Mouse (Mus musculus) lung, embryonic 14.5 days (tissue): Measurements from ENCODE around the gene Srpx. TPM values are rescaled to one million over a fixed set of nuclear protein-coding genes. Genes with fewer than 3 reads are reported as not detected.

Experiments
- ATAC-seq: fragments of 200-750 bp; cut with Nextera tagmentation; 2 replicates; pipeline ENCODE4 v1.8.0; 2017; ENCODE audit warnings: mild to moderate bottlenecking, moderate TSS enrichment, moderate library complexity; ENCODE audit not compliant: insufficient read depth
- DNase-seq: peaks from one replicate; pipeline ENCODE4 v3.0.0-alpha.2; 2015
- H3K27ac ChIP-seq: fragments of 300-500 bp; sonication (generic); 2 replicates; pipeline ENCODE4 v1.5.1; 2014; ENCODE audit warnings: low read depth, mild to moderate bottlenecking, moderate library complexity
- H3K27me3 ChIP-seq: fragments of 300-500 bp; sonication (generic); 2 replicates; pipeline ENCODE4 v1.6.1; 2014; ENCODE audit warnings: low read length, control low read depth; ENCODE audit not compliant: insufficient read depth
- H3K36me3 ChIP-seq: fragments of 300-500 bp; sonication (generic); 2 replicates; pipeline ENCODE4 v1.6.1; 2014; ENCODE audit warnings: control low read depth; ENCODE audit not compliant: insufficient read depth
- H3K4me1 ChIP-seq: fragments of 300-500 bp; sonication (generic); 2 replicates; pipeline ENCODE4 v1.6.1; 2014; ENCODE audit warnings: antibody characterized with exemption, control low read depth; ENCODE audit not compliant: insufficient read depth
- H3K4me2 ChIP-seq: fragments of 300-500 bp; sonication (generic); 2 replicates; pipeline ENCODE4 v1.6.1; 2014; ENCODE audit warnings: mild to moderate bottlenecking
- H3K4me3 ChIP-seq: fragments of 300-500 bp; sonication (generic); 2 replicates; pipeline ENCODE4 v1.5.1; 2014; ENCODE audit warnings: low read depth, low read length
- H3K9ac ChIP-seq: fragments of 300-500 bp; sonication (generic); 2 replicates; pipeline ENCODE4 v1.6.1; 2014
- H3K9me3 ChIP-seq: fragments of 300-500 bp; sonication (generic); 2 replicates; pipeline ENCODE4 v1.6.1; 2016; ENCODE audit warnings: low read depth, low read length, control low read depth
- CTCF ChIP-seq: IDR thresholded peaks from 2 replicates; pipeline ENCODE4 v1.5.1; 2016; ENCODE audit warnings: antibody characterized with exemption, low read depth
- WGBS: fragments of 180-500 bp; shearing (Covaris S2); extraction: QIAGEN DNeasy Blood & Tissue Kit; methylation state at CpG from one replicate; pipeline ENCODE4 v1.1.7; 2014; 5-methylcytosine and 5-hydroxymethylcytosine counted together
- polyA plus RNA-seq: library from polyadenylated mRNA; unstranded; fragments of >200 nt; fragmentation: Nextera tagmentation; extraction: Ambion mirVana; gene quantifications from 2 replicates; pipeline ENCODE4 v1.2.1, GENCODE M21; 2014

Gene Srpx
- polyA plus RNA-seq, 1 experiment from 2014 or later = 17.4 TPM

DNA sequence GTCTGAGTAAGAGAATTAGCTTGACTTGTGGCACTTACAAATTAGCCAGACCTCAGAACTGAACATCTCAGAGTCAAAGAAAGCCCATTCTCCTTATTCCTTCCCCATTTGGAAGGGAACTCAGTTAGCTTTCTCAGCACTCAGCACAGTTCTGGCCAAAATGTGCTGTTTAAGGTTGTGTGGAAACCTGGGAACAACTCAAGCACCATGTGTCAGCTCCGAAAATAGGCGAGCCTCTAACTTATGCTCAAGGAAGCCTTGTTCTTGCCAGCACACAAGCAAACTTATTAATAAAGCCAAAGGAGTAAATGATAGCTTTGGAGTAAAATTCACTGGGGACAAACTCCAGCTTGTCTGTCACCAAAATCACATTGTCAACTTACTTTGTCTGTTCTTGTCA is 54.1 kb downstream of the Srpx start:
- H3K9me3 ChIP-seq = no peaks in the 10 kb centered on the region
- no peak for DNase-seq
- WGBS = 81% methylated on average over 2 of the region's 2 CpGs
- H3K36me3 ChIP-seq = no peaks in the 10 kb centered on the region
- no peak overlapping the region for H3K9ac ChIP-seq
- no peak overlapping the region for H3K4me3 ChIP-seq
- no peak overlapping the region for H3K27ac ChIP-seq
- no peaks in the 10 kb centered on the region for H3K4me1 ChIP-seq
- ATAC-seq = no peak
- H3K27me3 ChIP-seq = no peaks in the 10 kb centered on the region
- no peak for TF ChIP-seq CTCF
- H3K4me2 ChIP-seq = no peak overlapping the region

GRCm38 (mm10) chrX:10062201-10062600 is 55.3 kb downstream of the Srpx start:
- no peaks in the 10 kb centered on the region for H3K36me3 ChIP-seq
- ATAC-seq (no peak), DNase-seq (no peak)
- no peak overlapping the region for H3K4me3 ChIP-seq
- no peak overlapping the region for H3K9ac ChIP-seq
- H3K4me1 ChIP-seq = no peaks in the 10 kb centered on the region
- H3K9me3 ChIP-seq = no peaks in the 10 kb centered on the region
- H3K27me3 ChIP-seq = no peaks in the 10 kb centered on the region
- no peak overlapping the region for H3K27ac ChIP-seq
- TF ChIP-seq CTCF = no peak
- no peak overlapping the region for H3K4me2 ChIP-seq
- WGBS = 81% methylated on average over 4 of the region's 4 CpGs

DNA sequence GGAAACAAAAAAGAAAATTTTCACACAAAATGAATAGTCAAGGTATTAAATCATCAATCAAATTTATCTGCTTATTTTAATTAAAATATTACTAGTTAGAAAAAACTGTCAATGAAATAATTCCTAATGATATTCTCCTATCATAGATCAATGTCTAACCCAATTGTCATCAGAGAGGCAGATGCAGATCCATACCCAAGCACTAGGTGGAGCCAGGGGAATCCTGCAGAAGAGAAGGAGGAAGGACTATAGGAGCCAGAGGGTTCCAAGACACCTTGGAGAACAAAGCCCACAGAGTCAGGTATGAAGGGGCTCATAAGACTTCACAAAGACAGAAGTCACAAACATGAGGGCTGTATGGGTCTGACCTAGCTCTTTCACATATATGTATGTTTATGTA is 82.8 kb downstream of the Srpx start:
- no peaks in the 10 kb centered on the region for H3K36me3 ChIP-seq

DNA sequence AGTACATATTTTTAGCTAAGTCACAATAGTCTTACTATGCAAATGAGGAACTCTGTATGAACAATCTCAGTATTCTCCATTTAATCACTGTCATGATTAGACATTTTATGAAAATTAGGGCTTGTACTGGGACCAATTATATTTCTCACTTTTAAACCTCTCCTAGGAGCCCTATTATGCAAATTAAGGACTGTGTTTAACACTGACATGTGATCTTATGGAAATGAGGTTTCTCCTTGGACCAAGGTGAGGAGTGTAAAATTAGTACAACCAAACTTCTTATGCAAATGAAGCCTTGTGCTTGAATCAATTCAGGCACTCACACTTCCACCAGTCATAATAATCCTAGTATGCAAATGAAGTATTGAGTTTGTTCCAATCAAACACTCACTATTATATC is 107.3 kb downstream of the Srpx start:
- Histone ChIP-seq H3K9ac (no peak overlapping the region), H3K36me3 (no peaks in the 10 kb centered on the region), H3K4me1 (no peaks in the 10 kb centered on the region), H3K27me3 (no peaks in the 10 kb centered on the region), H3K4me3 (no peak overlapping the region), H3K27ac (no peak overlapping the region), H3K9me3 (no peaks in the 10 kb centered on the region), H3K4me2 (no peak overlapping the region)
- ATAC-seq = no peak
- TF ChIP-seq CTCF = no peak
- no peak for DNase-seq

More for the DNA sequence above, 82.8 kb downstream of the Srpx start:
- Histone ChIP-seq H3K4me1 (no peaks in the 10 kb centered on the region), H3K27ac (no peak overlapping the region), H3K27me3 (no peaks in the 10 kb centered on the region), H3K4me2 (no peak overlapping the region), H3K9me3 (no peaks in the 10 kb centered on the region), H3K9ac (no peak overlapping the region), H3K4me3 (no peak overlapping the region)
- ATAC-seq = no peak
- peak; percentile 0 for DNase-seq
- TF ChIP-seq CTCF = peak; percentile 30

DNA sequence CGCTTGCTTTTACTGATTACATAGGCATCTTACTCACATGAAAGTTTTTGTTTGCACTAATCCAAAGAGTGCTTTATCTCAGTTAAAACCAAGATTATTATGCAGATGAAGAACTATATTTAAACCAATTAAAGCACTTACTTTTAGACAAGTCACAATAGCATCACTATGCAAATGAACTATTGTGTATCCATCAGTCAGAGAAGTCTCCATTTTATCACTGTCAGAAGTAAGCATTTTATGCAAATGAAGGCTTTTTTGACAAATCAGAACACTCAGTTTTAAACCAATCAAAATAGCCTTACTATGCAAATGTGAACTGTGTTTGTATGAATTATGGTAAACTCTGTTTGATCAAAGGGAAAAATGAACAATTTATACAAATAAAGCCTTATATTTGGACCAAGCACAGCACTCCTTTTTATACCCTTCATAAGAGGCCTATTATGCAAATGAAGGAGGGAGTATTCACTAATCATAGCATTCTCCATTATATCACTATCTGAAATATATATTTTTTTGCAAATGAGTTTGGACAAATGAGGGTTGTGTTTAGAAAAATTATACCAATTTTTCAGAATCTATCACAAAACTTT is 109.7 kb downstream of the Srpx start:
- WGBS = 96% methylated on average over 1 of the region's 1 CpGs
- Histone ChIP-seq H3K27me3 (no peaks in the 10 kb centered on the region), H3K4me3 (no peak overlapping the region), H3K4me1 (no peaks in the 10 kb centered on the region), H3K36me3 (no peaks in the 10 kb centered on the region), H3K4me2 (no peak overlapping the region), H3K9ac (no peak overlapping the region), H3K27ac (no peak overlapping the region), H3K9me3 (no peaks in the 10 kb centered on the region)
- no peak for TF ChIP-seq CTCF
- ATAC-seq (no peak), DNase-seq (no peak)

GRCm38 (mm10) chrX:10005946-10006345 is 111.6 kb downstream of the Srpx start:
- WGBS = 13% methylated on average over 1 of the region's 1 CpGs
- ATAC-seq = no peak

GRCm38 (mm10) chrX:10000718-10001117 is 116.8 kb downstream of the Srpx start:
- H3K9ac ChIP-seq = no peak overlapping the region
- no peaks in the 10 kb centered on the region for H3K4me1 ChIP-seq
- H3K27me3 ChIP-seq = no peaks in the 10 kb centered on the region
- DNase-seq (no peak), ATAC-seq (no peak)
- 82% methylated on average over 1 of the region's 1 CpGs for WGBS
- H3K4me3 ChIP-seq = no peak overlapping the region
- no peaks in the 10 kb centered on the region for H3K9me3 ChIP-seq
- no peak for TF ChIP-seq CTCF
- no peaks in the 10 kb centered on the region for H3K36me3 ChIP-seq
- H3K27ac ChIP-seq = no peak overlapping the region
- no peak overlapping the region for H3K4me2 ChIP-seq

More at GRCm38 (mm10) chrX:10005946-10006345, 111.6 kb downstream of the Srpx start:
- no peak overlapping the region for H3K4me3 ChIP-seq
- no peak overlapping the region for H3K27ac ChIP-seq
- no peak for TF ChIP-seq CTCF
- no peak for DNase-seq
- H3K9ac ChIP-seq = no peak overlapping the region
- no peaks in the 10 kb centered on the region for H3K4me1 ChIP-seq
- no peaks in the 10 kb centered on the region for H3K9me3 ChIP-seq
- H3K4me2 ChIP-seq = no peak overlapping the region
- no peaks in the 10 kb centered on the region for H3K36me3 ChIP-seq
- no peaks in the 10 kb centered on the region for H3K27me3 ChIP-seq

Other genes with a start within 250 kb of the Srpx start
- 0.83 and 0.86 TPM in 2 replicates for gene Sytl5, start 232.1 kb downstream of the Srpx start, polyA plus RNA-seq
- 15.1 and 15.6 TPM in 2 replicates for gene Rpgr, start 99.2 kb upstream of the Srpx start, polyA plus RNA-seq
- not detected in 2 replicates for gene Otc, start 134.6 kb upstream of the Srpx start, polyA plus RNA-seq